Mouse (Mus musculus) lung, embryonic 14.5 days (tissue): ENCODE results near the gene Prelid1. TPM values are rescaled to one million over a fixed set of nuclear protein-coding genes. Genes with fewer than 3 reads are reported as not detected.
A peak's percentile ranks its signal among the peaks of the same experiment; 100 is the strongest.

Experiments used
- ATAC-seq: fragments of 200-750 bp; cut with Nextera tagmentation; 2 replicates; pipeline ENCODE4 v1.8.0; 2017; ENCODE audit warnings: mild to moderate bottlenecking, moderate TSS enrichment, moderate library complexity; ENCODE audit not compliant: insufficient read depth
- DNase-seq: peaks from one replicate; pipeline ENCODE4 v3.0.0-alpha.2; 2015
- H3K27ac ChIP-seq: fragments of 300-500 bp; sonication (generic); 2 replicates; pipeline ENCODE4 v1.5.1; 2014; ENCODE audit warnings: low read depth, mild to moderate bottlenecking, moderate library complexity
- H3K27me3 ChIP-seq: fragments of 300-500 bp; sonication (generic); 2 replicates; pipeline ENCODE4 v1.6.1; 2014; ENCODE audit warnings: low read length, control low read depth; ENCODE audit not compliant: insufficient read depth
- H3K36me3 ChIP-seq: fragments of 300-500 bp; sonication (generic); 2 replicates; pipeline ENCODE4 v1.6.1; 2014; ENCODE audit warnings: control low read depth; ENCODE audit not compliant: insufficient read depth
- H3K4me1 ChIP-seq: fragments of 300-500 bp; sonication (generic); 2 replicates; pipeline ENCODE4 v1.6.1; 2014; ENCODE audit warnings: antibody characterized with exemption, control low read depth; ENCODE audit not compliant: insufficient read depth
- H3K4me2 ChIP-seq: fragments of 300-500 bp; sonication (generic); 2 replicates; pipeline ENCODE4 v1.6.1; 2014; ENCODE audit warnings: mild to moderate bottlenecking
- H3K4me3 ChIP-seq: fragments of 300-500 bp; sonication (generic); 2 replicates; pipeline ENCODE4 v1.5.1; 2014; ENCODE audit warnings: low read depth, low read length
- H3K9ac ChIP-seq: fragments of 300-500 bp; sonication (generic); 2 replicates; pipeline ENCODE4 v1.6.1; 2014
- H3K9me3 ChIP-seq: fragments of 300-500 bp; sonication (generic); 2 replicates; pipeline ENCODE4 v1.6.1; 2016; ENCODE audit warnings: low read depth, low read length, control low read depth
- CTCF ChIP-seq: IDR thresholded peaks from 2 replicates; pipeline ENCODE4 v1.5.1; 2016; ENCODE audit warnings: antibody characterized with exemption, low read depth
- WGBS: fragments of 180-500 bp; shearing (Covaris S2); extraction: QIAGEN DNeasy Blood & Tissue Kit; methylation state at CpG from one replicate; pipeline ENCODE4 v1.1.7; 2014; 5-methylcytosine and 5-hydroxymethylcytosine counted together
- polyA plus RNA-seq: library from polyadenylated mRNA; unstranded; fragments of >200 nt; fragmentation: Nextera tagmentation; extraction: Ambion mirVana; gene quantifications from 2 replicates; pipeline ENCODE4 v1.2.1, GENCODE M21; 2014

The Prelid1 gene
- polyA plus RNA-seq, 1 experiment from 2014 or later: 576 TPM

GRCm38 (mm10) chr13:55313051-55313450 lies 7.2 kb upstream of the Prelid1 start:
- H3K36me3 ChIP-seq: peaks cover 90% of the 10 kb centered on the region
- WGBS: 81% methylated on average over 9 of the region's 9 CpGs
- H3K9me3 ChIP-seq: no peaks in the 10 kb centered on the region
- no peak overlapping the region for H3K9ac ChIP-seq
- H3K4me3 ChIP-seq: no peak overlapping the region
- H3K4me1 ChIP-seq: no peaks in the 10 kb centered on the region
- no peak for TF ChIP-seq CTCF
- H3K27me3 ChIP-seq: no peaks in the 10 kb centered on the region
- ATAC-seq: no peak
- no peak overlapping the region for H3K4me2 ChIP-seq
- no peak for DNase-seq
- H3K27ac ChIP-seq: no peak overlapping the region

DNA sequence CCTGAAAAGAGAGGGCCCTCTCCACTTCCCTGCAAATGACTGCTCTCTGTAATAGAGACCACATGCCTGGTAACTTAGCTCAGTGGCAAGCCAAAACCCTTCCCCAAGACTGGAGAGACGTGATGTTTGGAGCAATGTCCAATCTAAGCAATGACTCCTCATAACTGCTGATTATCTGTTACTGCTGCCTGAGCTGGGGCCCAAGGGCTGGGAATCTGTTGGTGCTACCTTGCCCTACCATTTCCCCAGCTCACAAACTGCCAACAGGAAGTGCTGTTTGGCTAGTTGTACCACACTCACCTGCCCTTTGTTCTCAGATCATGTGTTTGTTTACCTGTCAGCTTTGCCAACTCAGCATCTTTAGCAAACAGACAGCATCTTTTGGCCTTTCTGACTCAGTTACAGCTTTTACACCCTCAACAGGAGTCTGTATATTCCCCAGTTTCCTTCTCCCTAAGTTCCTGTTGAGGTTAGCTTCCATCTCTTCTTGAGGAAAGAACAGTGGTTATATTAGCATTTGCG lies 5.3 kb upstream of the Prelid1 start:
- Histone ChIP-seq H3K9ac (no peak overlapping the region), H3K9me3 (no peaks in the 10 kb centered on the region), H3K4me2 (no peak overlapping the region), H3K27me3 (no peaks in the 10 kb centered on the region), H3K4me1 (no peaks in the 10 kb centered on the region), H3K4me3 (no peak overlapping the region), H3K36me3 (peaks cover 93% of the 10 kb centered on the region), H3K27ac (no peak overlapping the region)
- DNase-seq: no peak
- WGBS: 75% methylated on average over 2 of the region's 2 CpGs
- no peak for TF ChIP-seq CTCF
- ATAC-seq: no peak

GRCm38 (mm10) chr13:55318351-55318750 lies 1.9 kb upstream of the Prelid1 start:
- Histone ChIP-seq H3K27me3 (no peaks in the 10 kb centered on the region), H3K4me1 (peaks cover 6% of the 10 kb centered on the region; the same call in 1 of the 2 replicates), H3K4me3 (no peak overlapping the region), H3K9me3 (no peaks in the 10 kb centered on the region), H3K27ac (no peak overlapping the region), H3K9ac (no peak overlapping the region), H3K36me3 (peaks cover 71% of the 10 kb centered on the region), H3K4me2 (no peak overlapping the region)
- whole genome bisulfite sequencing: 82% methylated on average over 3 of the region's 3 CpGs
- TF ChIP-seq CTCF: no peak
- DNase-seq (no peak), ATAC-seq (no peak)

DNA sequence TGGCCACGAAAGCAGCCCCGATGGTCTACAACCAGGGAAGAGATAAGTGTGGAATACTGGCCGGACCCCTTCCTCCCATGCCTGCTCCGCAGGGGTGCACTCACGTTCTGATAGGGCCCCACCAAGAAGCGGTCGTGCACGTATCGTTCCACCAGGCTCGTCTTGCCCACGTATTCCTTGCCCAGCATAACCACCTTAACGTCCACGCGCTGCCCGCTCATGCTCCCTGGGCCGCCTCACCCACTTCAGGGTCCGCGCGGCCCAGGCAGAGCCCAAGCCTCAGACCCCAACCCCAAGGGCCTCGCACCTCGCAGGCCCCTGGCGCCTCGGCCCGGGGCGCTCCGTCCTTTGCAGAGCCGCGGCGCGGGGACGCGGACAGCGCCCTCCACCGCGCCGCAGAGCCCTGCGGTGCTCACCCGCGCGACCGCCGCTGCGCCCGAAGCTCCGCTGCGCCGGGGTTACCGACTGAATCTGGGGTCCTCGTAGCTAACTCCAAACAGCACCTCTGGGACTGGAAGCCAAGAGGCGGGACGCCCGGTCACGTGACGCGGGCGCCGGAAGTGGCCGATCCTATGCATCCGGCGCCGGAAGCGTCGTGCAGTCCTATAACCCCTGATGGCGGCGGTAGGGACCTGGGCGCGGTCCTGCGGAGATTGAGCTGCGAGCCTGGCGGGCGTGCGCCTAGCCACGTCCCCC lies 1.3 kb downstream of the Prelid1 start, which contains the start of gene Rab24:
Gene Rab24, minus strand, starts transcription at position 513 of the 696 bp plus-strand sequence.
- H3K36me3 ChIP-seq: peaks cover 68% of the 10 kb centered on the region
- WGBS: under 1% methylated on average over 73 of the region's 73 CpGs
- H3K27me3 ChIP-seq: no peaks in the 10 kb centered on the region
- peak within 1 kb of the TSS; percentile 96 for H3K4me2 ChIP-seq
- peak within 1 kb of the TSS; percentile 91 for H3K4me3 ChIP-seq
- no peak for TF ChIP-seq CTCF
- ATAC-seq (peak; percentile 92), DNase-seq (peak; percentile 97)
- peaks cover 9% of the 10 kb centered on the region; the same call in 1 of the 2 replicates for H3K4me1 ChIP-seq
- no peaks in the 10 kb centered on the region for H3K9me3 ChIP-seq
- H3K9ac ChIP-seq: peak within 1 kb of the TSS; percentile 91
- peak within 1 kb of the TSS; percentile 83 for H3K27ac ChIP-seq

- no peaks in the 10 kb centered on the region for H3K9me3 ChIP-seq
- H3K9ac ChIP-seq: peak overlapping the region; percentile 91
- DNase-seq (peak; percentile 78), ATAC-seq (peak; percentile 7)
- H3K36me3 ChIP-seq: peaks cover 68% of the 10 kb centered on the region
- peak overlapping the region; percentile 91 for H3K4me3 ChIP-seq
- TF ChIP-seq CTCF: peak; percentile 55
- H3K4me2 ChIP-seq: peak overlapping the region; percentile 96
- H3K27ac ChIP-seq: peak overlapping the region; percentile 83
- H3K4me1 ChIP-seq: peaks cover 9% of the 10 kb centered on the region; the same call in 1 of the 2 replicates
- no peaks in the 10 kb centered on the region for H3K27me3 ChIP-seq
- under 1% methylated on average over 31 of the region's 31 CpGs for WGBS
These were observed 2.0 kb downstream of the Prelid1 start for GRCm38 (mm10) chr13:55322130-55322825.

- H3K27me3 ChIP-seq: no peaks in the 10 kb centered on the region
- DNase-seq: no peak
- no peak overlapping the region; the same call in 1 of the 2 replicates for H3K4me3 ChIP-seq
- H3K9me3 ChIP-seq: no peaks in the 10 kb centered on the region
- TF ChIP-seq CTCF: no peak
- WGBS: 65% methylated on average over 11 of the region's 11 CpGs
- no peak overlapping the region for H3K27ac ChIP-seq
- H3K9ac ChIP-seq: no peak overlapping the region; the same call in 1 of the 2 replicates
- no peak overlapping the region for H3K4me2 ChIP-seq
- H3K36me3 ChIP-seq: peaks cover 43% of the 10 kb centered on the region
- peaks cover 11% of the 10 kb centered on the region for H3K4me1 ChIP-seq
- ATAC-seq: no peak
These were observed 5.3 kb downstream of the Prelid1 start for GRCm38 (mm10) chr13:55325596-55325995.

GRCm38 (mm10) chr13:55327169-55327568 lies 6.9 kb downstream of the Prelid1 start:
- H3K36me3 ChIP-seq: peaks cover 42% of the 10 kb centered on the region
- ATAC-seq (no peak), DNase-seq (no peak)
- H3K4me1 ChIP-seq: peaks cover 17% of the 10 kb centered on the region
- H3K27ac ChIP-seq: peak overlapping the region; percentile 18; the same call in 1 of the 2 replicates
- H3K27me3 ChIP-seq: no peaks in the 10 kb centered on the region
- peak overlapping the region; percentile 65; the same call in 1 of the 2 replicates for H3K4me3 ChIP-seq
- 39% methylated on average over 4 of the region's 4 CpGs for WGBS
- H3K9ac ChIP-seq: no peak overlapping the region
- no peaks in the 10 kb centered on the region for H3K9me3 ChIP-seq
- TF ChIP-seq CTCF: no peak
- peak overlapping the region; percentile 90; the same call in 1 of the 2 replicates for H3K4me2 ChIP-seq
